Mouse (Mus musculus) G1E (cell line): Measurements from ENCODE around the gene Metap1. TPM values are rescaled to one million over a fixed set of nuclear protein-coding genes. Genes with fewer than 3 reads are reported as not detected.

ENCODE experiments used
- ATAC-seq: 2 replicates; pipeline ENCODE4 v1.8.0; 2016; ENCODE audit warnings: mild to moderate bottlenecking; ENCODE audit not compliant: insufficient number of reproducible peaks, poor library complexity, low FRiP score, severe bottlenecking; ENCODE audit errors: extremely low read depth
- DNase-seq: peaks from one replicate; pipeline ENCODE4 v3.0.0; 2012; ENCODE audit warnings: low spot score
- H3K27me3 ChIP-seq: 2 replicates; pipeline ENCODE4 v1.6.1; 2012; ENCODE audit warnings: mild to moderate bottlenecking, low read length, inconsistent platforms; ENCODE audit not compliant: insufficient read depth
- H3K36me3 ChIP-seq: replicated peaks from 2 replicates; pipeline ENCODE3; 2012; ENCODE audit warnings: mild to moderate bottlenecking, inconsistent platforms
- H3K4me1 ChIP-seq: 2 replicates; pipeline ENCODE4 v1.6.1; 2012; ENCODE audit warnings: low read depth, low read length, inconsistent platforms, mixed read lengths; ENCODE audit not compliant: insufficient read depth
- H3K4me3 ChIP-seq: 2 replicates; pipeline ENCODE4 v1.5.1; 2012; ENCODE audit warnings: low read depth, mild to moderate bottlenecking, inconsistent platforms, low read length, moderate library complexity, mixed read lengths
- H3K9me3 ChIP-seq: replicated peaks from 2 replicates; pipeline ENCODE4 v1.6.1; 2012; ENCODE audit warnings: inconsistent platforms
- CTCF ChIP-seq: IDR thresholded peaks from 2 replicates; pipeline ENCODE4 v1.5.1; 2012; ENCODE audit warnings: low read depth, low read length, inconsistent platforms, mixed read lengths
- GATA1 ChIP-seq: IDR thresholded peaks from 2 replicates; pipeline ENCODE4 v1.6.1; 2012; ENCODE audit warnings: borderline replicate concordance, low read length, inconsistent platforms, mixed read lengths
- GATA2 ChIP-seq: IDR thresholded peaks from 2 replicates; pipeline ENCODE4 v1.6.1; 2012; ENCODE audit warnings: low read depth, low read length, inconsistent platforms, borderline replicate concordance
- POLR2AphosphoS5 ChIP-seq: IDR thresholded peaks from 2 replicates; pipeline ENCODE4 v1.6.1; 2012; ENCODE audit warnings: low read depth, low read length, inconsistent platforms; ENCODE audit not compliant: insufficient replicate concordance
- TAL1 ChIP-seq: conservative IDR thresholded peaks from 2 replicates; pipeline ENCODE4 v1.6.1; 2012; ENCODE audit warnings: low read depth, low read length, inconsistent platforms, mixed read lengths
- polyA plus RNA-seq: library from polyadenylated mRNA; stranded (reverse); fragments of >175 nt; gene quantifications from 2 replicates; pipeline ENCODE4 v1.2.3, GENCODE M21; 2012
- total RNA-seq, 2 experiments: library from RNA; stranded (forward) in 1 of 2; stranded (reverse) in 1 of 2; fragments of 200-1000 nt in 1 of 2; fragments of >200 nt in 1 of 2; fragmentation: Nextera tagmentation in 1 of 2; gene quantifications; 2 replicates each; pipeline ENCODE4 v1.2.3; 2014 to 2017

Metap1 gene
- total and polyA plus RNA-seq, 3 experiments = 24.3 to 67.3 (median 66.3) TPM

DNA sequence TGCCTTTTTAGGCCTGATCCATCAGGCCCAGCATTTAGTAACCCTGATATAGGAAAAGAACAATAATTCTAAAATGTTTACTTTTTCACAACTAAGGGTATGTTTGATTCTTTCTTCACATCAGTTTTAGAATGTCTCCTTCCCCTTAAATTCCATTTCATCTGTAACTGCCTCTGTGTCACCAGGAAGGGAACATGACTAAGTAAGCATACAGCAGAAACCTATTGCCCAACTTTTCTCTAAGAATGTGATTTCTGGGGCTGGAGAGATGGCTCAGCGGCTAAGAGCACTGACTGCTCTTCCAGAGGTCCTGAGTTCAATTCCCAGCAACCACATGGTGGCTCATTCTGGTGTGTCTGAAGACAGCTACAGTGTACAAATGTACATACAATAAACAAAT is 35.1 kb downstream of the Metap1 start:
- Histone ChIP-seq H3K27me3 (no peaks in the 10 kb centered on the region), H3K36me3 (peaks cover 96% of the 10 kb centered on the region), H3K4me1 (0 out of 2 replicates have a peak, but pooled peaks cover 3% of the 10 kb centered on the region), H3K9me3 (no peaks in the 10 kb centered on the region), H3K4me3 (no peak overlapping the region)
- TF ChIP-seq GATA1 (no peak), TAL1 (no peak), POLR2AphosphoS5 (no peak), GATA2 (no peak), CTCF (no peak)
- DNase-seq = no peak
- ATAC-seq = no peak

DNA sequence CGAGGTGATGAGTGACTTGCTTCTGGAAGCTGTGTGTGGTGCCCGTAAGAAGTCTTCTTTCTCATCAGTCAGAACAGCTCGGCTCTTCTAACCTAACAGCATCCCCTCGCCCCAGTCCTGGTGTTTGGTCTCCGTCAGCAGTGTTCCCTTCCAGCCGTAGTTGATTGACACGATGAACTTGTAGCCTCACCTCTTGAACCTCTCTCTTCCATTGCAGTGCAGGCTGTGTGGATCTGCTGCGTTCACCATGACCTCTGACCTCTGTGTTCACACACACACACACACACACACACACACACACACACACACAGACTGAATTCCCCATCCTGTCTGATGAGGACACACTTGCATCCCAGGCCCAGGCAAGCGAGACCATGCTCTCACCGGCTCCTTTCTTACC is 37.1 kb downstream of the Metap1 start:
- H3K36me3 ChIP-seq = peaks cover 96% of the 10 kb centered on the region
- DNase-seq = no peak
- H3K27me3 ChIP-seq = no peaks in the 10 kb centered on the region
- 0 out of 2 replicates have a peak, but pooled peaks cover 3% of the 10 kb centered on the region for H3K4me1 ChIP-seq
- H3K9me3 ChIP-seq = no peaks in the 10 kb centered on the region
- no peak for ATAC-seq
- no peak for TF ChIP-seq CTCF
- TF ChIP-seq TAL1 = no peak
- TF ChIP-seq GATA2 = no peak
- no peak for TF ChIP-seq GATA1
- TF ChIP-seq POLR2AphosphoS5 = no peak
- H3K4me3 ChIP-seq = no peak overlapping the region

GRCm38 (mm10) chr3:138448077-138448860 is 41.0 kb downstream of the Metap1 start:
- H3K36me3 ChIP-seq = peaks cover 86% of the 10 kb centered on the region
- H3K9me3 ChIP-seq = no peaks in the 10 kb centered on the region
- TF ChIP-seq CTCF (no peak), TAL1 (no peak), GATA1 (no peak)
- no peaks in the 10 kb centered on the region for H3K27me3 ChIP-seq
- H3K4me1 ChIP-seq = peaks cover 16% of the 10 kb centered on the region
- H3K4me3 ChIP-seq = no peak overlapping the region
- no peak for DNase-seq
- no peak for ATAC-seq

GRCm38 (mm10) chr3:138443465-138443771 is 45.9 kb downstream of the Metap1 start:
- Histone ChIP-seq H3K4me3 (peak overlapping the region; percentile 94), H3K36me3 (peaks cover 39% of the 10 kb centered on the region), H3K9me3 (no peaks in the 10 kb centered on the region), H3K27me3 (0 out of 2 replicates have a peak, but pooled peaks cover under 1% of the 10 kb centered on the region), H3K4me1 (peaks cover 20% of the 10 kb centered on the region)
- no peak for TF ChIP-seq CTCF
- no peak for TF ChIP-seq GATA2
- no peak for TF ChIP-seq GATA1
- TF ChIP-seq POLR2AphosphoS5 = no peak
- TF ChIP-seq TAL1 = no peak
- DNase-seq = no peak
- ATAC-seq = no peak

DNA sequence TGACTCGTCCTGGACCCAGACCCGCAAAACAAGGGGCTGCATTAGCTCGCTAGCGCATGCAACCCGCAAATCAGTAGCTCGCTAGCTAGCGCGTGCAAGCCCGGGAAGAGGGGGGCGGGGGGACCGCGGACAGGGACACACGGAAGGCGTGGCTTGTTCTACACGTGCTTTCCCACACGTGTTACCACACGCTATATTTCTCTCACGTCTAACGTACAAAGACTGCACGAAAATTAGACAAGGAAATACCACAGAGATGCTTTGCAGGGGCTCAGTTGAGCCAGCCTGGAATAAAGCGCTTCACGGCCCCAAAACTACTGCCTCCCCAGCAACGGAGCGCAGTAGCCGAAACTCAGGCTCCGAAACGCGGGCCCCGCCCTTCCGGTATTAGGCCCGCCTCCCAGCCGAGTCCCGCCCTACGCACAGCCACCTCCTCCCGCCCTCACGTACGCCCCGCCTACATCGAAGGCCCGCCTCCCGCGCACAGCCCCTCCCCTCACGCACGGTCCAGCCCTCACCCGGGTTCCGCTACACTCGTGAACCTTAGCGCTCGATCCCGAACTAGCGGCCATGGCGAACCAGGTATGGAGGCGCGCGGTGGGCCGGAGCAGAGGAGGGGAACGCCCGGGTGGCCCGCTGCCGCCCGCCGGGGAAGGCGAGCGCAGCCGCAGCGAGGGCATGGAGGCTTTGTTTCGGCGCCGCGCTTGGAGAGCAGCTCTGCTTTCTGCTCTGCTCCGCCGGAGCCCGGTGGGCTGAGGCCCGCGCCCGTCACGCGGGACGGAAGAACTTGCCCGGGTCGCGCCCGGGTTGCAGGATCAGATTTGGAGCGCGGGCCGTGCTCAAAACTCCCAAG is 46.5 kb downstream of the Metap1 start, which contains the start of gene Adh5:
Gene Adh5 (plus strand): TSS at position 482 of the 853 bp plus-strand sequence.
- Histone ChIP-seq H3K4me3 (peak within 1 kb of the TSS; percentile 94), H3K36me3 (peaks cover 33% of the 10 kb centered on the region), H3K27me3 (0 out of 2 replicates have a peak, but pooled peaks cover 2% of the 10 kb centered on the region), H3K9me3 (no peaks in the 10 kb centered on the region), H3K4me1 (peaks cover 20% of the 10 kb centered on the region)
- ATAC-seq = peak; percentile 94
- TF ChIP-seq CTCF (no peak), POLR2AphosphoS5 (no peak), GATA1 (no peak), GATA2 (no peak), TAL1 (no peak)
- peak; percentile 84 for DNase-seq

DNA sequence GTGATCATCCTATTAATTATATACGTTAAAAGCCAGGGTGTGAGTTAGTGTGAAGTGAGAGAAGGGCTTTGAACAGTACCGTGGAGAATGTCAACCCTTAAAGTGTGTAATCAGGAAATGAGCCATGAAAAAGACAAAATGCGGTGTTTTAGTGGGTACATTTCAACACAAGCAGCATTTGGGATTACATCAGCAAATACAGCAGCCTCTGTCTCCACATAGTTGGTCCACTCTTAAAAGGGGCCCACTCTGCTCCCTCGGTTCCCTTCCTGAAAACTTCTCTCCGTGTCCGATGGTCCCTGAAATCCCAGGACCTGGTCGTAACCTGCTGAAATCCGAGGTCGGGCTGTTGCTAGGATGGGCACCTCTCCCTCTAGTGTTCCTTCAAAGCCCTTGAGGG is 47.1 kb downstream of the Metap1 start:
- DNase-seq (no peak), ATAC-seq (no peak)
- Histone ChIP-seq H3K9me3 (no peaks in the 10 kb centered on the region), H3K4me1 (peaks cover 20% of the 10 kb centered on the region), H3K4me3 (peak overlapping the region; percentile 94), H3K27me3 (0 out of 2 replicates have a peak, but pooled peaks cover 2% of the 10 kb centered on the region), H3K36me3 (peaks cover 27% of the 10 kb centered on the region)
- TF ChIP-seq POLR2AphosphoS5 (no peak), GATA2 (no peak), TAL1 (no peak), CTCF (no peak), GATA1 (no peak)
